Mouse (Mus musculus) lung, adult 18-20 months (tissue): ENCODE measurements at regions not wholly inside any gene's neighbourhood (a gene's known extent, or its start where the extent isn't known, plus 50 kb on each side); places are given as distances from the start of the nearest gene placed in this dataset.
"Not testable (repeated sequence)": the region's sequence is repeated elsewhere in the genome, so short reads cannot be mapped to it uniquely, and the experiment has no call there.

Source experiments
- DNase-seq, 2 experiments: peaks; one replicate each; pipeline ENCODE4 v3.0.0; 2022; ENCODE audit warnings: mixed read lengths in 2 of 2

DNA sequence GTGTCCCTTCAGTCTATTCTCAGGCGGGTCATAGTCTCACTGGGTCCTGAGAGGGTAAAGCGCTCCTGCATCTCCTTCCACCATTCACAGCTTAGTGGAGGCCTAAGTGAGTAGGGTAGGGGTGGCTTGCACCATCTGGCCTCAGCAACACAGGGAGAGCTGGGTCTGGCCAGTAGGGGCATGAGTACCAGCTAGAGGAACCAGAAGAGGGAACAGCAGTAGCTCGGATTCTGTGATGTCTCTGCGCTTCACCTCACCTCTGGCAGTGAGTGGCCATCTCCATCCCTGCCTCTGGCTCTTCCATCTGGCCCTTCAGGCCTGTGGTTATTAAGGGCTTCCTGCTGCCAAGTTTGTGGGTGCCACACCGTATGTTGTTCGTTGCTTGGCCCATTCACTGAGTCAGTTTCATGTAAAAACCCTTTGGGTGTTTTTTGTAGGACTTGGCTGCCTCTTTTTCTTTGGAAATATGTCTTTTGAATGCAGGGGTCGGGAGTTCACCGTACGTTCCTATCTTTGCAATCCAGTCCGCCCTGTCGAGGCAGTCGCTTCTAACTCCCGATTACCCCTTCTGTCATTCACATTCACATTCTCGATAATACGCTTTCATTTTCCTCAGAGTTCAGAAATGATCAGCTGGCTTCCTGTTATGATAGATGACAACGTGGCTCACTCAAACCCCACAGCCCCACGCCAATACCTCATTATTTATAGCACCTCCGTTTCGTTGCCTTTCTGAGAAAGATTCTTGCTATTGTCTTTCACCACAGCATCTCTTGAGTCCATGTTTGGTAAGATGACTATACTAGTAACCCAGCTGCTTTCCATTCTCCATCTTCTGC, 99.4 kb upstream of the Mrps10 start:
- DNase-seq, result no peak

DNA sequence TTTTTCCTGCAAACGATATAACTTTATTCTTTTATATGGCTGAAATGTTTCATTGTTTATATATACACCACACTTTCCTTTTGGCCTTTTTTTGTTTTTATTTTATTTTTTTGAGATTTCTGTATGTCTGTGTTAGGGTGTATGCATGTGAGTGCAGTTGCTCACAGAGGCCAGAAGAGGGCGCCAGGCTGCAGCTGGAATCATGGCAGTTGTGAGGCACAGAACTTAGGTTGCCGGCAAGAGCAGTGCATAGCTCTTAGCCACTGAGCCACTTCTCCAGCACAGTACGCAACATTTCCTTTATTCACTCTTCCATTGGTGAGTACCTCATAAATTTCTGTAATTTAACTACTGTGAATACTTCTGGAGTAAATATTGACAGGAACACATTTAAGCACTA, 100.8 kb upstream of the Mrps10 start:
- DNase-seq, result no peak

DNA sequence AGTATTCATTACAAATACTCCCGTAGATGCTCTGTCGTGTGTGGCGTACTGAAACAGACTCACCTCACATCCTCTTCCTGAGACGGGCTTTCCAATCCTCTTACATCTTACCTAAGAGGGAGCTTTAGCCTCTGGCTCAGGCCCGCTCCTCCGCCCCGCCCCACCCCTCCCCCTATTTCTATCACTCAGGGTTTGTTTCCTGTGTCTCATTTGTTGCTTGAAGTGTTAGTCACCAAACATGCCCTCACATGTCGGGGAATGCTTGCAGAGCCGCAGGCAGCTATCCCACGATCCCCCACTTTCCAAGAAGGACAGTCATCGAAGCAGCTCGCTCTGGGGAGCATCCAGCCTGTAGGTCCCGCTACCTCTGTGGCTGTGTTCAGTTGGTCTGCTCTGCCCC, 101.6 kb upstream of the Mrps10 start:
- DNase-seq, result no peak

DNA sequence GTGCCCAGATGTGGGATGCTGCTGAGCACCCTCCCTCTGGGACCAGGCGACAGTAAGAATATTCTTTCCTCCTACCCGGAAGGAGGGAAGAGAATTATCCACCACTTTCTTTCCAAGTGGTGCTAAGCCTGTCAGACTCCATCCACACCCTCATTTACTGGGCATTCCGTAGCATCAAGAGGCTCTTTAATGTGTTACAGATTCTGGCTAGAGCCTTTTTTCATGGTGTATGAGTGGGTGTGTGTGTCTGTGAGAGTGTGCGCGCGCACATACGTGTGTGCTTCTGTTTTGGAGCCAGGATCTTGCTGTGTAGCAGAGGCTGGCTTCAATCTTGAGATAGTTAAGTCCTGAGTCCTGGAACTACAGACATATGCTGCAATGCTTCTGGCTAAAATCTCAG, 102.4 kb upstream of the Mrps10 start:
- DNase-seq, result no peak

DNA sequence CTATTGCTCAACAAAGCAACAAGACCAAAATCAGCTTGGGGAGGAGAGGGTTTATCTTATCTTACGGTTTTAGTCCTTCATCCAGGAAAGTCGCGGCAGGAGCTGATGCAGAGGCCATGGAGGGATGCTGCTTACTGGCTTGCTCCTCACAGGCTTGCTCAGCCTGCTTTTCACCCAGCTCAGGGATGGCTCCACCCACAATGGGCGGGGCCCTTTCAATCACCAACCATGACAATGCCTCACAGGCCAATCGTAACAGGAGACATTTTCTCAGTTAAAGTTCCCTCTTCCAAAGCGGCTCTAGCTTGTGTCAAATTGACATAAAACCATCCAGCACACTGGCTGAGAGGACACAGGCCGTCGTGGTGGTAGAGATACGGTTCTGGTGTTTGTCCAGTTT, 105.7 kb upstream of the Mrps10 start:
- DNase-seq, result no peak

DNA sequence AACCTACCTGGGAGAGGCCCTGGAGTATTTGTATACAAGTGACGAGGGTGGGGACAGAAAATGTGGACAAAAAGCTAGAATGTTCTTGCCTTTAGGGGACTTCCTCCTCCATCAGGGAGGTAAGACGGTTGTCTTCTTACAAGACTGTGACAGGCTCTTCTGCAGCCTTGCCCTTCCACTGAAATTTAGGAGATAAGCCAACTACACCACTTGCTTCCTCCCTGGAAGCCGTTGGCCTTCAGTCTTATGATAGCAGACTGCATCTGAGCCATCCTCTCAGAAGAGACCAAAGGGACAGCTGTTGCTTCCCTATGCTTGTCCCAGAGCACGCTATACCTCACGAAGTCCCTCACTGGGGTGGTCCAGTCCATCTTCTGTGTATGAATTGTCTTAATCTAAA, 106.5 kb upstream of the Mrps10 start:
- DNase-seq, result no peak

DNA sequence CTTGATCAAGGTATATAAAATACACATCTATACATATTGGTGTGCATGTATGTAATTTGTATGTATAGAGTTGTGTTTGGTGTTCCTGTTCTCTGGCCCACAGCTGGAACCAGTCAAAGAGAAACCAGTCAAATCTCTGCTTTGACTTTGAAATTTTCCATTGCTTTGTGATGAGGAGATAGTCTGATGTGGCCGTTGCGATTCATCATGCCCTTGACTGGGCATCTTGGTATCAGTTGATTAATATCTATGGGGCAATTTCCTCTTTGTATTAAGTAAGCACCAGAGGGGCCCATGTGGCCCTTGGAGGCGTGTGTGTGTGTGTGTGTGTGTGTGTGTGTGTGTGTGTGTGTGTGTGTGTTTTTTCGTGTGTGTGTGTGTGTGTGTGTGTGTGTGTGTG, 107.7 kb upstream of the Mrps10 start:
- DNase-seq, result no peak

DNA sequence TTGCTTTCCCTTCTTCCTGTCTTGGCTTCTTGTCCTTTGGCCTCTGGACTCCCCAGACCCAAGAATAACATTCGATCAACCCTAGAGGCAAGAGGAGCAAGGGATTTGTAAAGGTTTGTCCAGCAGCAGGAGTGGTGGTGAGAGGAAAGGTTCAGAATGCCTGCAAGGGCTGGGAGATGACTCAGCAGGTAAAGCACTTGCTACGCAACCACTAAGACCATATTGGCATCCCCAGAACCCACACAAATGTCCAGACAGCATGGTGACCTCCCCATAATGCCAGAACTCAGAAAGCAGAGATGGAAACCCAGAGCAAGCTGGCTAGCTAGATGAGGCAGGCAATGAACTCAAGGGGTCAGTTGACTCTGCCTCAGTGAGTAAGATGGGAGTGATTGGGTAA, 110.4 kb upstream of the Mrps10 start:
- DNase-seq, result no peak

DNA sequence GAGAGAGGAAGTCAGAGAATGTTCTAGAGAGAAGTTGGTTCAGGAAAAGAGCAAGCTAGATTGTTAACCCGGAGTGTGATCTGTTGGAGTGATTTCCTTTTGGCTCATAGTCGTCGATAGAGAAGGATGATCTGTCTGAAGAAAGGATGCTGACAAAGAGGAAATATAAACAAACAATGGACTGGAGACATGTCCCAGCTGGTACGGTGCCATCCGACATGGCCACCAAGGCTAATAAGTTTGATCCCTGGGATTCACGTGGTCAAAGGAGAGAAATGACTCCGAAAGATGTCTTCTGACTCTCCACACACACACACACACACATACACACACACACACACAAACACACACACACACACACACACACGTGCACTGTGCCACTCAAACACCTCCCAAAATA, 113.5 kb upstream of the Mrps10 start:
- no peak for DNase-seq

DNA sequence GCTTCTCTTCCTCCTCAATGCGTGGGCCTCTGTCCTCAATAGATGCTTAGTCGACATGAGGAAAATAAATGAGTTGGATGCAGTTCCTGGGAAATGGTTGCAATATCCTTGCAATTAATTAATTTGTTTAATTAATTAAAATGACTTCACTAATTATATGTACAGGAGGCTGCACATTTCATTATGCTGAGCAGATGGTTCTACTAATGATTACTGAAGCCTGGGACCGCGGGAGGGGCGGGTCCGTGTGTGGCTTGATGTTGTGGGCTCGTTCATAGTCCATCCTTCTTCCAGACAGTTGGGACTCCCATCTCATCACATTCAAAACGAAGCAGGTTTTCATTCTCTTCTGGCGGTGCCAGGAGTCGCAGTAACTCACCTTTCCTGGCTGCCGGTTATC, 114.7 kb upstream of the Mrps10 start:
- DNase-seq, result no peak

DNA sequence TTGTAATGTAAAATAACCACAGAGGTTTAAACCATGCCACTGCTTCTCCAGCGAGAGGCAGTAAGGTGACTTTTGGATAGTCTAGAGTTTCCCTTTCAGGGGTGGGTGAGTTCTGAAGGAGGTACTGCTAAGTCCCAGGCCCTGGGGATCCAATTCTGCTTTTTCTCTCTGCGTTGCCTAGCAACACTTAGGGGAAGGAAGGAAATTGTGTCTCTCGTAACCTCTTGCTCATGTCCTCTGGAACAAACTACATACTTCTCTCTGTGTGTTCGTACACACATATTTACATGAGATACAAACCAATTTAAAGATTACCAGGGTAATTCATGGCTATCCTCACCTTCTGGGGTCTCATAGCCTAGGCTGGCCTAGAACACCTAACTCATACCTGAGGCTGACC, 118.7 kb upstream of the Mrps10 start:
- no peak for DNase-seq

DNA sequence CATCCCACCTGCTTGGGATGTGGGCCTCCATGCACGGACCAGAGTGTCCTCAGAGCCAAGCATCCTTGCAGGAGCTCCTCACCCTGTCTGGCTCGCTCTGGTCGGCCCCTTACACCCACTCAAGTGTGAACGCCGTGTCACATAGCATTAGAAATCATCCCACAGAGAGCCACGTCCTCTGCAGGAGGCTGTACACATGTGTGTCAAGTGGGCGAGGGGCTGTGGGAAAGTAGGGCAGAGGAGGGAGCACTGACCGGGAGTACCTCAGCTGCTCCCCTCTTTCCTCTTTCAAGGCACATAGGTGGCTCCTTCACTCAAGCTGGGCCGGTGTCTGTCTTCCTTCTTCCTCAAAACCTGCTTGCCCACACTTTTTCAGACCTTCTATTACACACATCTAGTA, 119.5 kb upstream of the Mrps10 start:
- no peak for DNase-seq

DNA sequence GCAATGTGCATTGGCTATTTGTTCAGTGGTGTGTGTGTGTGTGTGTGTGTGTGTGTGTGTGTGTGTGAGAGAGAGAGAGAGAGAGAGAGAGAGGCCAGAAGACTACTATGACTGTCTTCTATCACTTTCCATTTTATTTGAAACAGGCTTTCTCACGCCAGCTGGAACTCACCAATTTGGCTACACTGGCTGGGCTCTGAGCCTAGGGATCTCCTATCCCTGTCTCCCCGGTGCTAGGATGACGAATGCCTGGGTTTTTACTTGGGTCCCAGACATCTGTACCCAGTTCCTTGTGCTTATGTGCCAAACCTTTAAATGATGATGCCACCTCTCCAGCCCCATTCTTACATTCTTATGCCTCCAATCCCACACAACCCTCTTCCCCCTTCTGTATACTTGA, 120.6 kb upstream of the Mrps10 start:
- DNase-seq, result no peak

DNA sequence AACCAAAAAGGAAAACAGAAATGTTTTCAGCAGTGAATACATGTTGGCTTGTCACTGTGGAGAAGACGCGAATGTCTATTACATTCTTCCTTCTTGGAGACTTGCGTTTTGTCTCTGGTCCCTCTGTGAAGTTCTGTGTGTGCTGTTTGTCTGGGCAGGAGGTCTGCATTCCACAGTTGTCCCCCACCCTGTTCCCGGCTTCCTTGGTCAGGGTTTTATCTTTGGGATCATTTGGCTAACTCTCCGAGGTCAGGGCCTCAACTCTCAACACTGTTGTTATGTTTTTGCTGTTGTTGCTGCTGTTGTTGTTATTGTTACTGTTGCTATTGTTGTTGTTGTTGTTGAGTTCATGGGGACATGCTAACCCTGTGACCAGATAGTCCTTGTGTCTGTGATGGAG, 121.2 kb upstream of the Mrps10 start:
- no peak for DNase-seq

DNA sequence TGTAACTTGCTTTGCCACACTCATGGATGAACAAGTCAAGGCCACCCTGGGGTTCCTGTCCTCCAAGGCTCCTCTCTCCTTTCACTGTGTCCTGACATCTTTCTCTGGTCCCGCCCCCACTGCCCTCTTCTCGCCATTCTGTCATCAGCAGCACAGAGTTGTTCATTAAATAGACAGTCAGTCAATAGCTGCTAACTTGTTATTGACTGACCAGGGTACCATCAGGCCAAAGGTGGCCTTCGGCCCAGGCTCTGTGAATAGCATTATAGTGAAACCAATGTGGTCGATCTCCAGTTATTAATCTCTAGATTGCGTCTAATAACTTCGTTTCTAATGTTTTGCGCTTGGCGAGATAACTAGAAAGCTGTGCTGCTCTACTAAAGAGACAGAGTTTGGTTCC, 122.1 kb upstream of the Mrps10 start:
- no peak for DNase-seq

DNA sequence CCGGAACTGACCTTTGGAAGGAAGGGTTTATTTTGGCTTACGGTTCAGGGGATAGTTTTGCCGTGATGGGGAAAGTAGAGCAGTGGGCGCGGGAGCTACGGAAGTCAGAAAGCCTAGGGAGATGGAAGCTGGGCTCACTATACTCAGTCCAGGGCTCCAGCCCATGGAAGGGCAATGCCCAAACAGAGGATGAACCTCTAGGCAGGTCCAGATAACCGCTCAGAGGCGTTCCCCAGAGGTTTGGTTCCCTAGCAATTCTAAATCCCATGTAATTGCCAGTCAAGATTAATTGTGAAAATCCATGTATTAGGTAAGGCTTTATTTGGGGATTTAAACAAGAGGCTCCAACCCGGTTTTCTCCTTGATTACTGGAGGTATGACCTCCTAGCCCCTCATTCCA, 123.1 kb upstream of the Mrps10 start:
- DNase-seq, result no peak

DNA sequence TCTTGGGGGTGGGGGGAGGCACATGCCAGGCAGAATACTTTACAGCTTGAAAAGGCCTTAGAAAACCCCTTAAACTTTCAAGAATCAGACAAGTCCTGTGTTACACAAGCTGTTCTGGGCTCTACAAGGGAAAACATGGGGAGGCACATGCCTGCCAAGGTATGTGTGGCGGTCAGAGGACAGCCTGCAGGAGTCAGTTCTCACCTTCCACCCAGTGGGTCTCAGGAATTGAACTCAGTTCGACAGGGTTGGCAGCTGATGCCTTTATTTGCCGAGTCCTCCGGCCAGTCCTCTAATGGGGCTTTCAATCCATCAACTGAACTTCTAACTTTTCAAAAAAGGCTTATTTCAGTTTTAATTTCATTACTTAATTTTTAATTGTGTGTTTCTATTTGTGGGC, 129.6 kb upstream of the Mrps10 start:
- DNase-seq, result no peak

DNA sequence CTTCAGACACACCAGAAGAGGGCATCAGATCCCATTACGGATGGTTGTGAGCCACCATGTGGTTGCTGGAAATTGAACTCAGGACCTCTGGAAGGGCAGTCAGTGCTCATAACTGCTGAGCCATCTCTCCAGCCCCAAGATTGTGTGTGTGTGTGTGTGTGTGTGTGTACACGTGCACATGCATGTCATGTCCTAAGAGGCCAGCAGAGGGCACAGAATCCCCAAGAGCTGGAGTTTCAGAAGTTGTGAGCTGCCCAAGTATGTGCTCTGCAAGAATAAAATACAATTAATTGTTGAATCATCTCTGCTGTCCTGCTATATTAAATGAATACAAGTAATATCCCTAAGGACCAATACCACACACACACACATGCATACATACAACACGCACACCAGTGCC, 130.8 kb upstream of the Mrps10 start:
- not testable (repeated sequence) for DNase-seq

DNA sequence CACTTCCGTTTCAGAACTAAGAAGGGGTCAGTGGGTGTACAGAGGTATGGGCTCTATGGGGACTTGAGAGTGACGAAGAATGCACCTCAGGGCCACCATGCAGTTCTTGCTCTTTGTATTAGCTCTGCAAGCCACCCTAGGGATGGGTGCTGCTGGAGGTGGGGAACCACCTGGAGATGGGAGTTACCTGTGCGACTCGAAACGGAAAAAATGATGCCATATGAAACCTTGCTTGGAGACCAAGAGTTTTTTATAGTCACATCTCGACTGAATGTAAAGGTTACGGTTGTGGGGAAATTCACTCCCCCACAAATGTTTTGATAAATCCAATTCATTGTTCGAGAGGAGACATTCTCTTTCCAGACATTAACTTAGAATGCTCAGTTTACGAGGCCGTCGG, 134.3 kb upstream of the Mrps10 start:
- DNase-seq, result no peak

DNA sequence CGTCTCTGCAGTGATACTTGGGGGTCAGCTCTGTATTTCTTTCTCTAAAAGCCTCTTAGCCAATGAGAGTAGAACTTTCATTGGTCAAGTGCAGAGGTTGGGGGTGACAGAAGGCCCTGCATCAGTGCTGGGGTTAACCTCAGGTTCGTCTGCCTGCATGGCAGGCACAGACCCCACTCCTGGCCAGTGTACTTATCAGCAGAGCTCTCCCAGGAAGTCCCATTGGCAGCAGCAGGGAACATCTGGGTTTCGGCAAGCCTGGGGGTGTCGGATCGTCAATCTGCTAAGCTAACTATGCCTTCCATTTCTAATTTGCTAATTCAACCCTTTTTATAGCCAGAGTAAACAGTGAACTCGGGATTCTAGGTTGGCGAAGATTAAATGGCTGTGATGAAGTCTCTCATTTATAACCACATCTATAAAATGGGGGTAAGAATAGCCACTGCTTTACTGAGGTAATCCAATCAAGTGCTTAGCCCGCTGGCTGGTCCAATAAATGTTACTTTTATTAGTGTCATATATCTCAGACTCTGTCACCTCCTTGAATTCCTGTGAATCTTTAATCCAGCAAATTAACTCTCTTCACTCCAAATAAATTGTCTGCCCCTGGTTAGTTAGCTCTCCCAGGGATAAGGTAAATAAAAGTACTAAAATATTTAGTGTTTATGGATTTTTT, 135.5 kb upstream of the Mrps10 start:
- no peak for DNase-seq

DNA sequence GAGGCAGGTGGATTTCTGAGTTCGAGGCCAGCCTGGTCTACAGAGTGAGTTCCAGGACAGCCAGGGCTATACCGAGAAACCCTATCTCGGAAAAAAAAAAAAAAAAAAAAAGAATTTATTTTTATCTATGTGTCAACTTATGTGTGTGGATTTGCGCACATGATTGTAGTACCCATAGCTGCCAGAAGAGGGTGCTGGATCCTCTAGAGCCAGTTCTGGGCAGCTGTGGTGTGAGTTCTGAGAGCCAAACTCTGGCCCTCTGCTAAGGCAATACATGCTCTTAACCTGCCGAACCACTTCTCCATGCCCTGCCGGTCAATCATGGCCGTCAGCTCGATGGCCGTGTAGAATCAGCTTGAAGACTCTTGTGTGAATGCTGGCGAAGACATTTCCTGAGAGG, 138.0 kb upstream of the Mrps10 start:
- no peak for DNase-seq

DNA sequence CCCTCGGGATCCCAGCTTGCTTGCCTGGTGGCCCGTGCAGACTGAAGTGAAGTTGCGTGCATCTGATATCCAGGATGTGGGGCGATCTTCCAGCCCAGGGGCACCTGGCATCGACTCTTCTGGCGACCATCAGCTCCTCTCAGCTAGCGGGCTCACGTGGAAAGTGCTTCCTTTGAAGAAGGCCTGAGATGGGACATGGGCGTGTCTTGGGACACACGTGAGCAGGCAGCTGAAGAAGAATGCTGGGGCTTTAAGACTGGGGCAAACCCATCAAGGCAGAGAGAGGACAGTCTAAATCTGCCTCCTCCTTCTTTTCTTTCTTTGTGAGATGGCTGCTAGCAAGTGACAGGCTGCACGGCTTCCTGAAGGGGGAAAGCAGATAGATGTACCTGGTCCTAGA, 142.3 kb upstream of the Mrps10 start:
- DNase-seq, result no peak

DNA sequence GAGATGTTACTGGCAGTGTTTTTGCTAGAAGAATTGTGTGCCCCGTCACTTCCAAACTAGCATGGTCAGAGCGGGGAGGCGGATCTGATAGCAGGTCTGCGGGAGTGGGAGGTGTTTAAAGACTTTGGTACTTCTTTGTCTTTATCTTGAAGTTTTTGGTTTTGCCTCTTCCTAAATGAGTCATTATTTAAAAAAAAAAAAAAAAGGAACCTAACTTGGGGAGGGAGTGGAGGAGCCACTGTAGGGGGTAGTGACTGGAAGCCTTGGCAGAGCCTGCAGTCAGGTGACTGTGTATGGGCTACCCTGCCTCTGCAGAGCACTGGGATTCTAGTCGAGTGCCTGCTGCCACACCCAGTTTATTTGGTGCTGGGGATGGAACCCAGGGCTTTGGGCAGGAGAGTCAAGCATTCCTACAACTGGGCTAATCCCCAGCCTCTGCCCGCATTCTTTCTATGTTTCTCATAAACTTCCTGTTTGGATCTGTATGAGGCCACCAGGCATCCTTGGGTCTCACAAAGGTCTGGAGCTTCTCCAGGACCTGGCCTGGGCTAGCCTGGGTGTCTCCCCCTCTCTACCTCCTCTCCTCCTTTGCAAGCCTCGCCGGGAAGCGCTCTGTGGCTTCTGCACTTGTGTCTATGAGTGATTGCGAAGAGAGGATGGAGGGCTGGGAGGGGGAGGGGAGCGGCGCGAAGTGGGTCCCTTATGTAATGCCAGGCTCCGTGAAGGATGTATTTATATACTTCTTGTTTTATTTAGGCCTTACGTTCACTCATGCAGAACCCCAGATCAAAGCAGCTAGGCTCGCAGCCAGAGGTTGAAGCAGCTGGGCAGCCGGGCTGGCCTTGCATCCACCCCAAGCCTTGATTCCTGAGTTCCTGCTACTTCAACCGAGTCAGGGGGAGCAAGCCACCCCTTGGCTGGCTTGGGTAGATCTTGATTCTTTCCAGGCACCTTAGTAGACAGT, 143.1 kb upstream of the Mrps10 start:
- peak; percentile 30 to 31 for DNase-seq
